Mouse (Mus musculus) forelimb bud, embryonic 11.5 days (tissue): ENCODE results near the gene Hbs1l.

Experiments used
- DNase-seq: peaks from one replicate; pipeline ENCODE4 v3.0.0-alpha.2; 2012; ENCODE audit warnings: low read depth, low spot score

The Hbs1l gene

DNA sequence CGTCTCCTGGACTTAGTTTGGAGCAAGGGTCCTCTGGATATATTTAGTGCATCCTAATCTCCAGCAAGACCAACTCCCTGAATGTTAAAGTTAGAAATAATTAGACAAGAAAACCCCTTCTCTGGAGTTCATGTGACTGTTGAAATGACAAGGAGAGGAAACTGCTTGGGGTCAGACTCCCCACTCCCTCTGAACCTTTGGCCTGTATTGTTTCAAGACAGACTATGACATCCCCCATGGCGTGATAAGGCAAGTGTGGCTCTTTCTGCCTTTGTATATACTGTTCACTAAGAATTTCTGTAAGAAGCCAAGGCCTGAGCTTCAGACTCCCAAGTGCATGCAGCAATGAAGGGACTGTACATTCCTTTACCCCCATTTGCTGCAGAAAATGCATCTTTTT lies 104.7 kb downstream of the Hbs1l start:
- DNase-seq, result no peak

DNA sequence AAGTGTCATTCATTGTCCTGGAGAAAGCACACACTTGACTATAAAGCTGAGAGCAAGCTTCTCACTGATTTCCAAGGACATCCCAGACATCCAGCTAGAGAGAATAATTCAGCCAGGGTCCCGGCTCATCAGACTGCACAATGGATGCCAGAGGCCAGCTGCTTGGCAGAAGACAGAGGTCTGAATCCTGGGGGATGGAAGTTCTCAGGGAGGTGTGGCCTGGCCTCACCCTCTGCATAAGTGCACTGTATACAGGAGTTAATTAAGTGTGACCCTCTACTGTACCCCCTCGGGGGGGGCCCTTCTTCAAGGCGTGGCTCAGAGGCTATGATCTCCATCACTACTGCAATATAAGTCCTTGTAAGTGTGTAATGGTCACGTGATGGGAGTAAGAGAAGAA lies 105.5 kb downstream of the Hbs1l start:
- no peak for DNase-seq

- no peak for DNase-seq
Measured at GRCm38 (mm10) chr10:21404822-21405221, 109.0 kb downstream of the Hbs1l start.

- no peak for DNase-seq
Measured at GRCm38 (mm10) chr10:21405707-21406534, 110.1 kb downstream of the Hbs1l start.

DNA sequence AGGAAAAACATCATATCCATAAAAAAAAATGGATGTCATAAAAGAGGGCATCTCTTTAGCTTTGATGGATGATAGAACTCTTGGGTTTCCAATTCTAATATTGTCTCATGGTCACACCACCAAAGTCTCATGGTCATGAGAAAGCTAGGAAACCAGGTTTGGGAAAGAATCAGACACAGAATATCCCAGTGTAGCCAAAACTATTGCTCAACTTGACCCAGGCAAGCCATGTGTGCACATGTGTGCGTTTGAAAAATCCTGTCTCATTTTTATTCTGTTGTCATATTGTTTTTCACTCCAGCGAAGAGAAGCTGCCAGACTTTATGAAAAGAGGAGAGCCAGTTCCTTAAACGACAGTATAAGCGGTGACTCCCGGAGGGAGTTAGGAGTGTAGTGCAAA lies 114.9 kb downstream of the Hbs1l start:
- DNase-seq, result no peak

- no peak for DNase-seq
Measured at GRCm38 (mm10) chr10:21411621-21412205, 115.9 kb downstream of the Hbs1l start.

GRCm38 (mm10) chr10:21415031-21415430 lies 119.3 kb downstream of the Hbs1l start:
- no peak for DNase-seq

DNA sequence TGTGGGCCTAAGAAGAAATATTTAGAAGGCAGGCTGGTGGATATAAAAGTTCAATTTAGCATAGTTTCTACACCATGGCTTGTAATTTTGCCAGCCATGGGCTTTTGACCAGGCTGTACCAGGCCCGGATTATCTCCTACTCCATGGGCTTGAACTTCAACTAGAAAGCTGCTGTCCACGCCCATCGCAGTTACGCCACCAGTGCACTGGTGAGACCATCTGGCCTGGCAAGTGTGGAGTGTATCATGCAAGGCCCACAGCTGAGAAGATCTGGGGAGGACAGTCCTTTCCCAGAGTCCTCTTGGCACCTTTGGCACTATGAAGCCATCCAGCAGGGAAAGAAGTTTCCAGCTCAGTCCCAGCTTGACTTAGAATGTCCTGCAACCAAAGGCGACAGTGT lies 120.4 kb downstream of the Hbs1l start:
- DNase-seq, result no peak
